Mouse (Mus musculus) stomach, embryonic 16.5 days (tissue): ENCODE results near the gene Tbx6. TPM values are rescaled to one million over a fixed set of nuclear protein-coding genes. Genes with fewer than 3 reads are reported as not detected.

Source experiments
- ATAC-seq: fragments of 200-750 bp; cut with Nextera tagmentation; 2 replicates; pipeline ENCODE4 v1.8.0; 2017; ENCODE audit warnings: moderate number of reproducible peaks, moderate TSS enrichment; ENCODE audit not compliant: insufficient read depth, low FRiP score
- H3K27ac ChIP-seq: fragments of 300-500 bp; sonication (generic); 2 replicates; pipeline ENCODE4 v1.5.1; 2014; ENCODE audit warnings: low read length
- H3K27me3 ChIP-seq: fragments of 300-500 bp; sonication (generic); 2 replicates; pipeline ENCODE4 v1.6.1; 2014; ENCODE audit warnings: low read length, control low read depth, mixed read lengths; ENCODE audit not compliant: control insufficient read depth, insufficient read depth
- H3K36me3 ChIP-seq: fragments of 300-500 bp; sonication (generic); 2 replicates; pipeline ENCODE4 v1.6.1; 2014; ENCODE audit warnings: low read length; ENCODE audit not compliant: control insufficient read depth, insufficient read depth
- H3K4me1 ChIP-seq: fragments of 300-500 bp; sonication (generic); 2 replicates; pipeline ENCODE4 v1.6.1; 2014; ENCODE audit warnings: low read length, control low read depth, mixed read lengths; ENCODE audit not compliant: control insufficient read depth, insufficient read depth
- H3K4me2 ChIP-seq: fragments of 300-500 bp; sonication (generic); 2 replicates; pipeline ENCODE4 v1.6.1; 2014; ENCODE audit warnings: low read depth, low read length, mixed read lengths
- H3K4me3 ChIP-seq: fragments of 300-500 bp; sonication (generic); replicated peaks from 2 replicates; pipeline ENCODE4 v1.5.1; 2014; ENCODE audit warnings: mild to moderate bottlenecking, low read length
- H3K9ac ChIP-seq: fragments of 300-500 bp; sonication (generic); 2 replicates; pipeline ENCODE4 v1.6.1; 2014; ENCODE audit warnings: low read length
- H3K9me3 ChIP-seq: fragments of 300-500 bp; sonication (generic); replicated peaks from 2 replicates; pipeline ENCODE4 v1.6.1; 2016; ENCODE audit warnings: low read length, control low read depth; ENCODE audit not compliant: control insufficient read depth
- WGBS: fragments of 180-500 bp; shearing (Covaris S2); extraction: QIAGEN DNeasy Blood & Tissue Kit; methylation state at CpG from one replicate; pipeline ENCODE4 v1.1.7; 2014; 5-methylcytosine and 5-hydroxymethylcytosine counted together
- polyA plus RNA-seq: library from polyadenylated mRNA; unstranded; fragments of >200 nt; fragmentation: Nextera tagmentation; extraction: Ambion mirVana; gene quantifications from 2 replicates; pipeline ENCODE4 v1.2.1, GENCODE M21; 2015

Tbx6 gene
- 0.27 and 0.47 TPM in 2 replicates for polyA plus RNA-seq

DNA sequence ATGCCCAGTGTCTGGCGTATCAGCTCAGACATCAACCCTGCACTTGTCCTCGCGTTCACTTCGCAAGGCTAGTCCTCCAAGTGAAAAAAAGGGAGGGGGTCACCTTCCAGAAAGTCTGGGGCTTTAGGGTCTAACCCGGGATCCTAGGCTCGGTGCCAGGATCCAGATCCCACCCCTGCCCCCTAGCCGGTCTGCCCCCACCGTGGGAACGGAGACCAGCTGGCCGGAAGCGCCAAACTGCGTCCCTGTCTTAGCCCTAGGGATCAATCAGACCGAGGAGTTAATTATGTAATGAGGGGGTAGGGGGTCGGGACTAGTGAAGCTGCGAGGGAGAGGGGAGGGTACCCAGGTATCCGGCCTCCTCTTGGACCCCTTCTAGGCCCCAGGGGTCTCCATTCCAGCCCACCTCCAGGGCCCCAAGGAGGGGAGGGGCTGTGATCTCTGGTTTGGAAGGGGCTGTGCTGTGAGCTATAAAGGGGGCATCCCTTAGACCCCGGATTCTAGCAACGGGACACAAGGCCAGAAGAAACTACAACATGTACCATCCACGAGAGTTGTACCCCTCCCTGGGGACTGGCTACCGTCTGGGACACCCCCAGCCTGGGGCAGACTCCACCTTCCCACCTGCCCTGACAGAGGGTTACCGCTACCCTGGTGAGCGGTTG is at the start of gene Tbx6:
Tbx6 (plus strand) TSS at position 513 of the 665 bp plus-strand sequence.
- peak within 1 kb of the TSS; percentile 52 for H3K4me3 ChIP-seq
- H3K27me3 ChIP-seq: no peaks in the 10 kb centered on the region
- no peaks in the 10 kb centered on the region for H3K9me3 ChIP-seq
- WGBS: 6% methylated on average over 22 of the region's 22 CpGs
- peak within 1 kb of the TSS; percentile 67 for H3K9ac ChIP-seq
- peaks cover 28% of the 10 kb centered on the region for H3K4me1 ChIP-seq
- H3K36me3 ChIP-seq: peaks cover 7% of the 10 kb centered on the region; the same call in 1 of the 2 replicates
- H3K27ac ChIP-seq: peak within 1 kb of the TSS; percentile 58
- no peak for ATAC-seq
- peak within 1 kb of the TSS; percentile 98 for H3K4me2 ChIP-seq

DNA sequence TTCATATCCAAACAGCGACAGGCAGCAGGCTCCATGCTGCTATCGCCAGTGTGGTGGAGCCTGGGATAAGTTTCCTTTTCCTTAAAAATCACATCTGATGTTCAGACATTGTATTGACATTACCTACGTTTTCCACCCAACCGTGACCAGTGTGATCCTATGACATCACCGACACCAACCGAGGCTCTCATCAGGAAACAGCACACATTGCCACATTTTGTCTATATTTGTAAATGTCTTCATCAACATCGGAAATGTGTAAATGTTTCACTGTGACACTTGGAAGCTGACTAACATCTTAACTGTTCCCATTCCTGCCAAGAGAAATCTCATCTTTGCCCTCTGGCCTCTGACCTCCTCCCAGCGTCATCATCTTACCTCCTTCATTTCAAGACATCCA is 45.2 kb upstream of the Tbx6 start:
- H3K4me2 ChIP-seq: no peak overlapping the region
- H3K27me3 ChIP-seq: no peaks in the 10 kb centered on the region
- no peak overlapping the region for H3K4me3 ChIP-seq
- no peak overlapping the region for H3K27ac ChIP-seq
- H3K9me3 ChIP-seq: no peaks in the 10 kb centered on the region
- H3K36me3 ChIP-seq: no peaks in the 10 kb centered on the region
- 71% methylated on average over 8 of the region's 8 CpGs for WGBS
- H3K4me1 ChIP-seq: no peaks in the 10 kb centered on the region
- H3K9ac ChIP-seq: no peak overlapping the region
- no peak for ATAC-seq

DNA sequence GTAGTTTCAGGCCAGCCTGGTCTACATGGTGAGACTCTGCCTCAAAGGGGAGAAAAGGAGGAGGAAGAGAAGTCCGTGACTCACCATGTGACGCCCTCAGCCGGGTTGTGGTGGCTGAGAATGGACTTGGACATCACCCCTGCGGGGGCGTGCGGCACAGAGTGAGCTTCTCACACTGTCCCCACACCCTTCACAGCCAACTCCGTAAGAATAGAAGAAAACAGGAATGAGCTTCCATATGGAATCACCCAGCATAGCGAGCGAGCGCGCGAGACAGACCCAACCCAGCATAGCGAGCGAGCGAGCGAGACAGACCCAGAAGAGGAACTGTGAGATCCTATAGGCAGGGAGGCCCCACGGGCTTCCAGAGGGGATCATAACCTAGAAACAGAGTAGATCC is 41.7 kb upstream of the Tbx6 start:
- Histone ChIP-seq H3K4me3 (no peak overlapping the region), H3K9me3 (no peaks in the 10 kb centered on the region), H3K27me3 (no peaks in the 10 kb centered on the region), H3K36me3 (no peaks in the 10 kb centered on the region), H3K4me1 (no peaks in the 10 kb centered on the region), H3K9ac (no peak overlapping the region), H3K27ac (no peak overlapping the region), H3K4me2 (no peak overlapping the region)
- WGBS: 82% methylated on average over 17 of the region's 17 CpGs
- ATAC-seq: no peak

- 81% methylated on average over 13 of the region's 13 CpGs for WGBS
- no peak for ATAC-seq
- no peaks in the 10 kb centered on the region for H3K27me3 ChIP-seq
- H3K9ac ChIP-seq: no peak overlapping the region
- no peak overlapping the region for H3K27ac ChIP-seq
- no peak overlapping the region for H3K4me2 ChIP-seq
- H3K4me3 ChIP-seq: no peak overlapping the region
- H3K4me1 ChIP-seq: no peaks in the 10 kb centered on the region
- no peaks in the 10 kb centered on the region for H3K36me3 ChIP-seq
- H3K9me3 ChIP-seq: no peaks in the 10 kb centered on the region
These were observed 41.0 kb upstream of the Tbx6 start for GRCm38 (mm10) chr7:126740132-126740735.

GRCm38 (mm10) chr7:126740977-126741376 is 40.3 kb upstream of the Tbx6 start:
- ATAC-seq: no peak
- Histone ChIP-seq H3K36me3 (no peaks in the 10 kb centered on the region), H3K27me3 (no peaks in the 10 kb centered on the region), H3K9ac (no peak overlapping the region), H3K27ac (no peak overlapping the region), H3K4me1 (no peaks in the 10 kb centered on the region), H3K4me3 (no peak overlapping the region), H3K4me2 (no peak overlapping the region), H3K9me3 (no peaks in the 10 kb centered on the region)
- WGBS: 71% methylated on average over 5 of the region's 5 CpGs

- ATAC-seq: no peak
- 86% methylated on average over 5 of the region's 5 CpGs for WGBS
- Histone ChIP-seq H3K27ac (no peak overlapping the region), H3K27me3 (no peaks in the 10 kb centered on the region), H3K9me3 (no peaks in the 10 kb centered on the region), H3K36me3 (no peaks in the 10 kb centered on the region), H3K4me3 (no peak overlapping the region), H3K9ac (no peak overlapping the region), H3K4me1 (no peaks in the 10 kb centered on the region), H3K4me2 (no peak overlapping the region)
These were observed 39.8 kb upstream of the Tbx6 start for GRCm38 (mm10) chr7:126741452-126741851.

GRCm38 (mm10) chr7:126741964-126742482 is 39.3 kb upstream of the Tbx6 start:
- no peak for ATAC-seq
- H3K4me3 ChIP-seq: no peak overlapping the region
- H3K9ac ChIP-seq: no peak overlapping the region
- H3K9me3 ChIP-seq: no peaks in the 10 kb centered on the region
- no peaks in the 10 kb centered on the region for H3K4me1 ChIP-seq
- no peak overlapping the region for H3K4me2 ChIP-seq
- 91% methylated on average over 13 of the region's 13 CpGs for WGBS
- H3K27me3 ChIP-seq: no peaks in the 10 kb centered on the region
- H3K27ac ChIP-seq: no peak overlapping the region
- no peaks in the 10 kb centered on the region for H3K36me3 ChIP-seq

- no peak overlapping the region for H3K4me2 ChIP-seq
- H3K27ac ChIP-seq: 0 out of 2 replicates have a peak overlapping the region, but pooled peaks have one; percentile 57
- no peaks in the 10 kb centered on the region for H3K27me3 ChIP-seq
- H3K36me3 ChIP-seq: no peaks in the 10 kb centered on the region
- no peaks in the 10 kb centered on the region for H3K4me1 ChIP-seq
- 80% methylated on average over 12 of the region's 12 CpGs for WGBS
- no peak overlapping the region for H3K4me3 ChIP-seq
- no peaks in the 10 kb centered on the region for H3K9me3 ChIP-seq
- ATAC-seq: no peak
- H3K9ac ChIP-seq: peak overlapping the region; percentile 29; the same call in 1 of the 2 replicates
These were observed 35.2 kb upstream of the Tbx6 start for GRCm38 (mm10) chr7:126746066-126746465.

GRCm38 (mm10) chr7:126746798-126747197 is 34.5 kb upstream of the Tbx6 start:
- Histone ChIP-seq H3K27ac (peak overlapping the region; percentile 57), H3K27me3 (no peaks in the 10 kb centered on the region), H3K9ac (peak overlapping the region; percentile 29; the same call in 1 of the 2 replicates), H3K9me3 (no peaks in the 10 kb centered on the region), H3K4me2 (peak overlapping the region; percentile 19; the same call in 1 of the 2 replicates), H3K36me3 (no peaks in the 10 kb centered on the region), H3K4me3 (no peak overlapping the region), H3K4me1 (no peaks in the 10 kb centered on the region)
- WGBS: 27% methylated on average over 6 of the region's 6 CpGs
- peak; percentile 64; the same call in 1 of the 2 replicates for ATAC-seq
